Mouse (Mus musculus): ENCODE measurements around the gene Agmat. TPM values are rescaled to one million over a fixed set of nuclear protein-coding genes. Genes with fewer than 3 reads are reported as not detected.
A peak's percentile ranks its signal among the peaks of the same experiment; 100 is the strongest.

Gene Agmat
- polyA plus RNA-seq, 1 experiment: 2.7 TPM

GRCm38 (mm10) chr4:141757124-141757523 is 10.7 kb downstream of the Agmat start:
- DNase-seq: no peak
- H3K27ac ChIP-seq (ENCODE audit: insufficient read depth, low read length): no peak overlapping the region
- TF ChIP-seq CTCF (IDR thresholded peaks at IDR 0.05; ENCODE audit: borderline replicate concordance, insufficient read depth, low read depth, low read length) (no peak), POLR2A (IDR thresholded peaks at IDR 0.05; ENCODE audit: borderline replicate concordance, insufficient read depth, low read length) (no peak)
- no peak overlapping the region for H3K4me3 ChIP-seq (replicated peaks; ENCODE audit: insufficient read depth, low read depth, low read length)
- WGBS: 84% methylated on average over 3 of the region's 3 CpGs
- H3K4me1 ChIP-seq (ENCODE audit: control insufficient read depth, insufficient read depth, low read length): no peaks in the 10 kb centered on the region
- no peaks in the 10 kb centered on the region for H3K27me3 ChIP-seq (ENCODE audit: control insufficient read depth, insufficient read depth, low read length)

GRCm38 (mm10) chr4:141758874-141759542 is 12.5 kb downstream of the Agmat start:
- no peak for DNase-seq
- 68% methylated on average over 6 of the region's 6 CpGs for WGBS
- Histone ChIP-seq H3K4me3 (replicated peaks; ENCODE audit: insufficient read depth, low read depth, low read length) (no peak overlapping the region), H3K4me1 (ENCODE audit: control insufficient read depth, insufficient read depth, low read length) (no peaks in the 10 kb centered on the region), H3K27me3 (ENCODE audit: control insufficient read depth, insufficient read depth, low read length) (no peaks in the 10 kb centered on the region), H3K27ac (ENCODE audit: insufficient read depth, low read length) (no peak overlapping the region)
- TF ChIP-seq CTCF (IDR thresholded peaks at IDR 0.05; ENCODE audit: borderline replicate concordance, insufficient read depth, low read depth, low read length): no peak
- no peak for TF ChIP-seq POLR2A (IDR thresholded peaks at IDR 0.05; ENCODE audit: borderline replicate concordance, insufficient read depth, low read length)

- 78% methylated on average over 4 of the region's 4 CpGs for WGBS
- H3K4me3 ChIP-seq (replicated peaks; ENCODE audit: insufficient read depth, low read depth, low read length): no peak overlapping the region
- H3K27me3 ChIP-seq (ENCODE audit: control insufficient read depth, insufficient read depth, low read length): no peaks in the 10 kb centered on the region
- no peak for TF ChIP-seq CTCF (IDR thresholded peaks at IDR 0.05; ENCODE audit: borderline replicate concordance, insufficient read depth, low read depth, low read length)
- TF ChIP-seq POLR2A (IDR thresholded peaks at IDR 0.05; ENCODE audit: borderline replicate concordance, insufficient read depth, low read length): no peak
- no peak for DNase-seq
- no peak overlapping the region for H3K27ac ChIP-seq (ENCODE audit: insufficient read depth, low read length)
- no peaks in the 10 kb centered on the region for H3K4me1 ChIP-seq (ENCODE audit: control insufficient read depth, insufficient read depth, low read length)
Measured at GRCm38 (mm10) chr4:141760942-141761341, 14.5 kb downstream of the Agmat start.

GRCm38 (mm10) chr4:141762102-141762598 is 15.7 kb downstream of the Agmat start:
- WGBS: 87% methylated on average over 13 of the region's 13 CpGs
- H3K27me3 ChIP-seq (ENCODE audit: control insufficient read depth, insufficient read depth, low read length): no peaks in the 10 kb centered on the region
- TF ChIP-seq POLR2A (IDR thresholded peaks at IDR 0.05; ENCODE audit: borderline replicate concordance, insufficient read depth, low read length): no peak
- no peak for TF ChIP-seq CTCF (IDR thresholded peaks at IDR 0.05; ENCODE audit: borderline replicate concordance, insufficient read depth, low read depth, low read length)
- no peak overlapping the region for H3K4me3 ChIP-seq (replicated peaks; ENCODE audit: insufficient read depth, low read depth, low read length)
- no peak for DNase-seq
- H3K27ac ChIP-seq (ENCODE audit: insufficient read depth, low read length): no peak overlapping the region
- peaks cover 10% of the 10 kb centered on the region for H3K4me1 ChIP-seq (ENCODE audit: control insufficient read depth, insufficient read depth, low read length)

- Histone ChIP-seq H3K4me3 (replicated peaks; ENCODE audit: insufficient read depth, low read depth, low read length) (no peak overlapping the region), H3K27me3 (ENCODE audit: control insufficient read depth, insufficient read depth, low read length) (no peaks in the 10 kb centered on the region), H3K27ac (ENCODE audit: insufficient read depth, low read length) (no peak overlapping the region), H3K4me1 (ENCODE audit: control insufficient read depth, insufficient read depth, low read length) (peaks cover 13% of the 10 kb centered on the region)
- DNase-seq: no peak
- WGBS: 92% methylated on average over 12 of the region's 12 CpGs
- TF ChIP-seq POLR2A (IDR thresholded peaks at IDR 0.05; ENCODE audit: borderline replicate concordance, insufficient read depth, low read length) (no peak), CTCF (IDR thresholded peaks at IDR 0.05; ENCODE audit: borderline replicate concordance, insufficient read depth, low read depth, low read length) (no peak)
Measured at GRCm38 (mm10) chr4:141763476-141763875, 17.0 kb downstream of the Agmat start.

- no peak for DNase-seq
- Histone ChIP-seq H3K27ac (ENCODE audit: insufficient read depth, low read length) (no peak overlapping the region), H3K4me3 (replicated peaks; ENCODE audit: insufficient read depth, low read depth, low read length) (no peak overlapping the region), H3K4me1 (ENCODE audit: control insufficient read depth, insufficient read depth, low read length) (peaks cover 13% of the 10 kb centered on the region), H3K27me3 (ENCODE audit: control insufficient read depth, insufficient read depth, low read length) (no peaks in the 10 kb centered on the region)
- WGBS: 94% methylated on average over 3 of the region's 3 CpGs
- TF ChIP-seq CTCF (IDR thresholded peaks at IDR 0.05; ENCODE audit: borderline replicate concordance, insufficient read depth, low read depth, low read length) (no peak), POLR2A (IDR thresholded peaks at IDR 0.05; ENCODE audit: borderline replicate concordance, insufficient read depth, low read length) (no peak)
Measured at GRCm38 (mm10) chr4:141765008-141765407, 18.5 kb downstream of the Agmat start.

GRCm38 (mm10) chr4:141766316-141766667 is 19.8 kb downstream of the Agmat start:
- H3K4me3 ChIP-seq (replicated peaks; ENCODE audit: insufficient read depth, low read depth, low read length): no peak overlapping the region
- WGBS: 64% methylated on average over 8 of the region's 8 CpGs
- peaks cover 13% of the 10 kb centered on the region for H3K4me1 ChIP-seq (ENCODE audit: control insufficient read depth, insufficient read depth, low read length)
- DNase-seq: no peak
- TF ChIP-seq POLR2A (IDR thresholded peaks at IDR 0.05; ENCODE audit: borderline replicate concordance, insufficient read depth, low read length) (no peak), CTCF (IDR thresholded peaks at IDR 0.05; ENCODE audit: borderline replicate concordance, insufficient read depth, low read depth, low read length) (no peak)
- H3K27me3 ChIP-seq (ENCODE audit: control insufficient read depth, insufficient read depth, low read length): no peaks in the 10 kb centered on the region
- no peak overlapping the region for H3K27ac ChIP-seq (ENCODE audit: insufficient read depth, low read length)

GRCm38 (mm10) chr4:141766668-141767352 is 20.3 kb downstream of the Agmat start:
- DNase-seq: peak; percentile 33 to 38
- TF ChIP-seq POLR2A (IDR thresholded peaks at IDR 0.05; ENCODE audit: borderline replicate concordance, insufficient read depth, low read length) (no peak), CTCF (IDR thresholded peaks at IDR 0.05; ENCODE audit: borderline replicate concordance, insufficient read depth, low read depth, low read length) (no peak)
- no peaks in the 10 kb centered on the region for H3K27me3 ChIP-seq (ENCODE audit: control insufficient read depth, insufficient read depth, low read length)
- H3K4me3 ChIP-seq (replicated peaks; ENCODE audit: insufficient read depth, low read depth, low read length): no peak overlapping the region
- peaks cover 13% of the 10 kb centered on the region for H3K4me1 ChIP-seq (ENCODE audit: control insufficient read depth, insufficient read depth, low read length)
- H3K27ac ChIP-seq (ENCODE audit: insufficient read depth, low read length): peak overlapping the region; percentile 2; the same call in 1 of the 2 replicates
- WGBS: 10% methylated on average over 19 of the region's 19 CpGs
